Mouse (Mus musculus) mesoderm, embryonic 11.5 days (tissue): ENCODE results near the gene Ndst2.

Experiments
- DNase-seq: peaks from one replicate; pipeline ENCODE4 v3.0.0-alpha.2; 2012; ENCODE audit warnings: low read depth, low spot score

Gene Ndst2

GRCm38 (mm10) chr14:20700362-20700761 is 34.0 kb downstream of the Ndst2 start:
- DNase-seq: no peak

- no peak for DNase-seq
Observed at GRCm38 (mm10) chr14:20698515-20698914, 35.8 kb downstream of the Ndst2 start.

GRCm38 (mm10) chr14:20696986-20697385 is 37.4 kb downstream of the Ndst2 start:
- DNase-seq: peak; percentile 45

- no peak for DNase-seq
Observed at GRCm38 (mm10) chr14:20695761-20696520, 38.4 kb downstream of the Ndst2 start.

- DNase-seq: peak; percentile 90
Observed at GRCm38 (mm10) chr14:20694884-20695760, 39.2 kb downstream of the Ndst2 start, which contains the start of gene Fut11. Gene Fut11, plus strand, starts transcription at chr14:20694968.

GRCm38 (mm10) chr14:20694185-20694883 is 40.0 kb downstream of the Ndst2 start:
- no peak for DNase-seq

- DNase-seq: no peak
Observed at GRCm38 (mm10) chr14:20693589-20694101, 40.7 kb downstream of the Ndst2 start.

GRCm38 (mm10) chr14:20691772-20692171 is 42.6 kb downstream of the Ndst2 start:
- DNase-seq: no peak

GRCm38 (mm10) chr14:20689009-20689408 is 45.4 kb downstream of the Ndst2 start:
- no peak for DNase-seq

GRCm38 (mm10) chr14:20686576-20686975 is 47.8 kb downstream of the Ndst2 start:
- no peak for DNase-seq

- DNase-seq: no peak
Observed at GRCm38 (mm10) chr14:20682498-20682897, 51.9 kb downstream of the Ndst2 start.

GRCm38 (mm10) chr14:20681742-20682141 is 52.6 kb downstream of the Ndst2 start:
- DNase-seq: no peak

GRCm38 (mm10) chr14:20677906-20678305 is 56.5 kb downstream of the Ndst2 start:
- no peak for DNase-seq

GRCm38 (mm10) chr14:20674064-20674833 is 60.1 kb downstream of the Ndst2 start, which contains the start of gene Sec24c:
Gene Sec24c, plus strand, starts transcription at chr14:20674308.
- peak; percentile 99 for DNase-seq

GRCm38 (mm10) chr14:20673735-20674063 is 60.7 kb downstream of the Ndst2 start:
- DNase-seq: no peak
